Mouse (Mus musculus): ENCODE measurements at regions not wholly inside any gene's neighbourhood (a gene's known extent, or its start where the extent isn't known, plus 50 kb on each side); places are given as distances from the start of the nearest gene placed in this dataset.

DNA sequence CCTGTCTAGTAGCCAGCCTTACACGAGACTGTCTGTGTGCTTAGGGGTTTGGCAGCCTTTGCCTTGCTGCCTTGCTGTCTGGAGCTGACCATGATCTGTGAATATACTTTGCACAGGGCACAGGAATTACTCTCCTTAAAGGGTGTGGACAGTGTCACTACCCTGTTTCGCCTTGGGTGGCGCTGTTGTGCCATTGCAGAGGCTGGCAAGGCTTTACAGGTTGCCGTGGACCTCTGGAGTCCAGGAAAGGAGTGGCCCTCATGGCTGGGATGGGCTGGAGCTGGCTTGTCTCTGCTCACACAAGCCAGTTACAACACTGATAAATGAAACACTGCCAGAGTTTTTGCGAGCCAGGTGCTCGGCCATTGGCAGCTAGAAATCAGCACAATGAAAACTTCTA, 110.1 kb upstream of the Agap1 start:
- ATAC-seq, result no peak
- H3K4me1 ChIP-seq (replicated peaks), result no peaks in the 10 kb centered on the region
- H3K27ac ChIP-seq, result no peak overlapping the region
- no peaks in the 10 kb centered on the region for H3K36me3 ChIP-seq
- H3K9ac ChIP-seq, result no peak overlapping the region
- H3K9me3 ChIP-seq, result no peaks in the 10 kb centered on the region
- no peaks in the 10 kb centered on the region for H3K27me3 ChIP-seq (replicated peaks)
- no peak overlapping the region for H3K4me2 ChIP-seq (replicated peaks)
- H3K4me3 ChIP-seq (replicated peaks), result no peak overlapping the region
- WGBS, result 37% methylated on average over 6 of the region's 6 CpGs

GRCm38 (mm10) chr1:89347341-89347740, 107.3 kb upstream of the Agap1 start:
- 72% methylated on average over 3 of the region's 3 CpGs for WGBS
- Histone ChIP-seq H3K4me3 (replicated peaks) (no peak overlapping the region), H3K27me3 (replicated peaks) (no peaks in the 10 kb centered on the region), H3K9ac (no peak overlapping the region), H3K4me2 (replicated peaks) (no peak overlapping the region), H3K9me3 (no peaks in the 10 kb centered on the region), H3K27ac (no peak overlapping the region), H3K4me1 (replicated peaks) (no peaks in the 10 kb centered on the region), H3K36me3 (no peaks in the 10 kb centered on the region)
- ATAC-seq, result no peak

DNA sequence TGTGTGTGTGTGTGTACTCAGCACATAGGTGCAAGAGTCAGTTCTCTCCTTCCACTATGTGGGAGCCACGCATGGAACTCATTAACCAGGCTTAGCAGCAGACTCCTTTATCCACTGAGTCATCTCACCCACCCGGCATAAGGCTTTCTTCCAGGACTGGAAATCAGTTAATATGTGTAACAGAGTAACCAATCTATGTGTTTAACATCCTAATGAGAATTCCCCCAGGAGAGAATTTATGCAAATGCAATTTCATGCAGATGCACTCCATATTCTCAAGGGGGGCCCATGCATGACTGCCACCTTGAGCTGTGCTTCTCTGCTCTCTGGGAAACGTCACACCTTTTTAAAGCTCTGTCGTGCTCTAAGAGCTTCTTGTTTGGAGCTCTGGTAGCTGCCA, 101.7 kb upstream of the Agap1 start:
- no peak for ATAC-seq
- H3K9ac ChIP-seq, result no peak overlapping the region
- no peak overlapping the region for H3K4me2 ChIP-seq (replicated peaks)
- no peaks in the 10 kb centered on the region for H3K27me3 ChIP-seq (replicated peaks)
- no peaks in the 10 kb centered on the region for H3K4me1 ChIP-seq (replicated peaks)
- no peaks in the 10 kb centered on the region for H3K36me3 ChIP-seq
- no peak overlapping the region for H3K4me3 ChIP-seq (replicated peaks)
- H3K27ac ChIP-seq, result no peak overlapping the region
- no peaks in the 10 kb centered on the region for H3K9me3 ChIP-seq
- 48% methylated on average over 4 of the region's 4 CpGs for WGBS

DNA sequence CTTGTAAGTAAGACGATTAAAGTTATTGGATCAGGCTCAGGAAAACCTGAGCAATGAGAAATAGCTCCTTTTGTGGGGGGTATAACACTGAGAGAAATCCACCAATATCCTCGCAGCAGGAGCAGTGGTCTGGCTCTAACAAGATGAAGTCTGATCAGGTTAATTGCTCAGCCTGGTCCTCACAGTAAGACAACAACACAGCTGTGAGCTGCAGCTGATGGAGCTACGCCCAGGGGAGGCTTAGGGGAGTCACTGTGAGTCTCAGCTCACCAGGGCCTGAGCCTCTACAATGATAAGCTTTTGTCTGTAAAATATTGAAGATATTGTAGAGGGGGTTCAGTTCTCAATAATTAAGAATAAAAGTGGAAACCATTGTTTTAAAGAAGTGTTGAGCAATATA, 95.3 kb upstream of the Agap1 start:
- Histone ChIP-seq H3K9ac (no peak overlapping the region), H3K4me1 (replicated peaks) (no peaks in the 10 kb centered on the region), H3K4me2 (replicated peaks) (no peak overlapping the region), H3K4me3 (replicated peaks) (no peak overlapping the region), H3K27ac (no peak overlapping the region), H3K27me3 (replicated peaks) (no peaks in the 10 kb centered on the region), H3K36me3 (no peaks in the 10 kb centered on the region), H3K9me3 (no peaks in the 10 kb centered on the region)
- no peak for ATAC-seq
- 61% methylated on average over 3 of the region's 3 CpGs for WGBS

DNA sequence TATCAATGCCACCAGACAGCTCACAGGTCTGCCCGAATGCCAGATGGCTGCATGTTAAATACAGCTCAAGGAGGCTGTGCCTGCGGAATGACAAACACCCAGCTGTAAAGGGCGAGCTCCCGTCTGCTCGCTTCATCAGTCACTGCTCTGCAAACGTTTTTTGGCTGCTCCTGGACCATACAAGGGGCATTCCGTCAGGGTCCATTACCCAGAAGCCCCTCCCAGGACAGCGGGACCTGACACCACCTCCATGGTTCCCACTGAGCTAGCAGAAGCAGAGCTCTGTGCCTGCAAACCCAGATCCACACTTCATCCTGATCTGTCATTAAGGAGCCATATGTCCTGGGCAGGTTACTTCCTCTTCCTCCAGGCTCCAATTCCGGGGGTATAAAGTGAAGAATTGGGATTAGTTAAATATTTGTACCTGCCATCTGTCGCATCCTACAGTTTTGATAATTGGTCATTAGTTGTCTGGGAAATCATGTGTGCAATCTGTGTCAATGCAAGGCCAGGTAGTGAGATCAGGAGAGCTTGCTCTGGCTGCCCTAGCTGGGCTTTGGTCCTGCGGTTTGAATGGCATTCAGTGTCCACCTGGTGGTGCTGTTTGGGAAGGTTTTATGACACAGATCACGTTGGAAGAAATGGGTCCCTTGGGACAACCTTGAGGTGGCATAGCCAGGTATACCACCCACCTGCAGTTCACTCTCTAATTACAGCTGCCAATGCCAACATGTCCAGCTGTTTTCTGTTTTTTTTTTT, 89.9 kb upstream of the Agap1 start:
- 0 out of 2 replicates have a peak, but pooled peaks cover 2% of the 10 kb centered on the region for H3K4me1 ChIP-seq (replicated peaks)
- no peak overlapping the region for H3K4me2 ChIP-seq (replicated peaks)
- H3K9me3 ChIP-seq, result no peaks in the 10 kb centered on the region
- H3K36me3 ChIP-seq, result no peaks in the 10 kb centered on the region
- no peak overlapping the region for H3K27ac ChIP-seq
- WGBS, result 59% methylated on average over 12 of the region's 12 CpGs
- no peaks in the 10 kb centered on the region for H3K27me3 ChIP-seq (replicated peaks)
- no peak overlapping the region for H3K9ac ChIP-seq
- no peak overlapping the region for H3K4me3 ChIP-seq (replicated peaks)
- no peak for ATAC-seq

GRCm38 (mm10) chr1:89366891-89367290, 87.7 kb upstream of the Agap1 start:
- 59% methylated on average over 5 of the region's 5 CpGs for WGBS
- Histone ChIP-seq H3K36me3 (no peaks in the 10 kb centered on the region), H3K4me1 (replicated peaks) (0 out of 2 replicates have a peak, but pooled peaks cover 2% of the 10 kb centered on the region), H3K9ac (no peak overlapping the region), H3K4me2 (replicated peaks) (no peak overlapping the region), H3K27me3 (replicated peaks) (no peaks in the 10 kb centered on the region), H3K27ac (peak overlapping the region; percentile 40), H3K4me3 (replicated peaks) (no peak overlapping the region), H3K9me3 (no peaks in the 10 kb centered on the region)
- ATAC-seq, result peak; percentile 61; the same call in 1 of the 2 replicates

- Histone ChIP-seq H3K27me3 (replicated peaks) (no peaks in the 10 kb centered on the region), H3K4me3 (replicated peaks) (no peak overlapping the region), H3K4me1 (replicated peaks) (no peaks in the 10 kb centered on the region), H3K9ac (no peak overlapping the region), H3K27ac (no peak overlapping the region), H3K9me3 (no peaks in the 10 kb centered on the region), H3K36me3 (no peaks in the 10 kb centered on the region), H3K4me2 (replicated peaks) (no peak overlapping the region)
- no peak for ATAC-seq
Measured at GRCm38 (mm10) chr1:89373806-89374205, 80.8 kb upstream of the Agap1 start.

DNA sequence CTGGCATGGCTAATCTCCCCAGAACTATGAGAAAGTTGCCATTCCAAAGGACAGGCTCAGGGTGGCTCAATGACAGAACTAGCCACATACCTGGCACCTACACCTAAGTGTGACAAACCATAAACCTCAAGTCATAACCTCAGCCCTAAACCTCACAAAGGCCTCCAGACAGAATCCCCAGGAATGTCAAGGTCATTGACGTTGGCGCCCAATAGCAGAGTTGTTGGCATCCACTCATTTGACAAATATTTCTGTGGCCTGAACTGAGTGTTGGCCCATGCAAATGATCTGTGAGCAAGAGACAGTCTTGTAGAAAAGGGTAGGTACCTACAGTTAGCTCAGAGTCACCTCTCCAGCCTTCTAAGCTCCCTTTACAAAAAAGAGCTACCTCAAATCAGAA, 80.3 kb upstream of the Agap1 start:
- no peak for ATAC-seq
- Histone ChIP-seq H3K9me3 (no peaks in the 10 kb centered on the region), H3K4me3 (replicated peaks) (no peak overlapping the region), H3K27ac (no peak overlapping the region), H3K27me3 (replicated peaks) (no peaks in the 10 kb centered on the region), H3K4me2 (replicated peaks) (no peak overlapping the region), H3K9ac (no peak overlapping the region), H3K36me3 (no peaks in the 10 kb centered on the region), H3K4me1 (replicated peaks) (no peaks in the 10 kb centered on the region)
- WGBS, result 84% methylated on average over 2 of the region's 2 CpGs

GRCm38 (mm10) chr1:89382021-89382420, 72.6 kb upstream of the Agap1 start:
- Histone ChIP-seq H3K27ac (no peak overlapping the region), H3K9me3 (no peaks in the 10 kb centered on the region), H3K4me2 (replicated peaks) (no peak overlapping the region), H3K36me3 (no peaks in the 10 kb centered on the region), H3K9ac (no peak overlapping the region), H3K4me1 (replicated peaks) (no peaks in the 10 kb centered on the region), H3K4me3 (replicated peaks) (no peak overlapping the region), H3K27me3 (replicated peaks) (no peaks in the 10 kb centered on the region)
- 81% methylated on average over 6 of the region's 6 CpGs for WGBS
- ATAC-seq, result no peak

- no peaks in the 10 kb centered on the region for H3K4me1 ChIP-seq (replicated peaks)
- H3K9me3 ChIP-seq, result no peaks in the 10 kb centered on the region
- H3K36me3 ChIP-seq, result no peaks in the 10 kb centered on the region
- no peak for ATAC-seq
- H3K27ac ChIP-seq, result no peak overlapping the region
- no peak overlapping the region for H3K4me3 ChIP-seq (replicated peaks)
- no peak overlapping the region for H3K9ac ChIP-seq
- H3K27me3 ChIP-seq (replicated peaks), result no peaks in the 10 kb centered on the region
- 60% methylated on average over 6 of the region's 6 CpGs for WGBS
- no peak overlapping the region for H3K4me2 ChIP-seq (replicated peaks)
Measured at GRCm38 (mm10) chr1:89385111-89385510, 69.5 kb upstream of the Agap1 start.

DNA sequence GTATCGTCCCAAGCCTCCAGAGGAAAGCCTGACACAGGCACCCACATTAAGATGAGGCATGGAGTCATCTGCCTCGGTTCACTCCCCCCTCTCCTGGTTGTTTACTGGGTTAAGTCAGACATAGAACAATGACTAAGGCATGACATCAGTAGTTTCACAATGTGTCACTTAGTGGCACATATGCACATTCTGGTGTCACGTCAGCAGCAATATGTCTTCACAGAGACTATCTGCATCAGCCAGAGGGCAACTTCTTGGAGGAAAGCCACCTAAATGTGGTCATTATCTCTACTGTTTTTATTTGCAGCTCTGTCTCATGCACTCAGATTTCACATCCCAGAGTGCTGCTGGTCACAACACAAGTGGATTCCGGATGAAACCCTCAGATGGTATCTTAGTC, 61.9 kb upstream of the Agap1 start:
- ATAC-seq, result no peak
- Histone ChIP-seq H3K4me1 (replicated peaks) (no peaks in the 10 kb centered on the region), H3K36me3 (no peaks in the 10 kb centered on the region), H3K4me2 (replicated peaks) (no peak overlapping the region), H3K9ac (no peak overlapping the region), H3K4me3 (replicated peaks) (no peak overlapping the region), H3K9me3 (no peaks in the 10 kb centered on the region), H3K27ac (no peak overlapping the region), H3K27me3 (replicated peaks) (no peaks in the 10 kb centered on the region)
- 80% methylated on average over 4 of the region's 4 CpGs for WGBS

DNA sequence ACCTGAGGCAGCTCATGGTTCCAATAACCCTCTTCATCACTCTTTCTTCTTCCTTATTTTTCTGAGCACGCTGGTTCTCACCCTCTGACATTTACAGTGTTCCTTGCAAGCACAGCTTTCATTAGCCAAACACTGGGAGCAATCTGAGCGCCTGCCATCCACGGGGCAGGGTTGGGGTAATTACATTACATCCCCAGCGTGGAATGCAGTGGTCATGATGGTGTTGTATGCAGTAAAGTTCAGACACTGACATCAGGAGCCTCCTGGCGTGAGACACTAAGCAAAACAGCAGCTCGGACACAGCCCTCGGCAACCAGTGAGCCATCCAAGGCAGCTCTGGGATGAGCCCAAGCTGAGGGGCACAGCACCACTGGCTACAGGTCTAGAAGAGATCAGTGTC, 60.1 kb upstream of the Agap1 start:
- ATAC-seq, result no peak
- Histone ChIP-seq H3K36me3 (no peaks in the 10 kb centered on the region), H3K4me3 (replicated peaks) (no peak overlapping the region), H3K9me3 (no peaks in the 10 kb centered on the region), H3K27me3 (replicated peaks) (no peaks in the 10 kb centered on the region), H3K9ac (no peak overlapping the region), H3K27ac (no peak overlapping the region), H3K4me1 (replicated peaks) (no peaks in the 10 kb centered on the region), H3K4me2 (replicated peaks) (no peak overlapping the region)
- WGBS, result 40% methylated on average over 7 of the region's 7 CpGs

- no peak for ATAC-seq
Measured at GRCm38 (mm10) chr1:89400734-89401202, 53.8 kb upstream of the Agap1 start.

More at GRCm38 (mm10) chr1:89400734-89401202, 53.8 kb upstream of the Agap1 start:
- Histone ChIP-seq H3K36me3 (no peaks in the 10 kb centered on the region), H3K27ac (no peak overlapping the region), H3K4me2 (replicated peaks) (no peak overlapping the region), H3K27me3 (replicated peaks) (no peaks in the 10 kb centered on the region), H3K4me1 (replicated peaks) (no peaks in the 10 kb centered on the region), H3K9me3 (no peaks in the 10 kb centered on the region), H3K9ac (no peak overlapping the region), H3K4me3 (replicated peaks) (no peak overlapping the region)
- 74% methylated on average over 10 of the region's 10 CpGs for WGBS
